Mouse (Mus musculus) hindbrain, embryonic 14.5 days (tissue): ENCODE measurements around the gene Ldhc. TPM values are rescaled to one million over a fixed set of nuclear protein-coding genes. Genes with fewer than 3 reads are reported as not detected.
"Not testable (repeated sequence)": the region's sequence is repeated elsewhere in the genome, so short reads cannot be mapped to it uniquely, and the experiment has no call there.

Source experiments
- ATAC-seq: fragments of 200-750 bp; cut with Nextera tagmentation; 2 replicates; pipeline ENCODE4 v1.8.0; 2017; ENCODE audit warnings: moderate number of reproducible peaks, mild to moderate bottlenecking, moderate TSS enrichment, moderate library complexity; ENCODE audit not compliant: low FRiP score
- DNase-seq: peaks from one replicate; pipeline ENCODE4 v3.0.0-alpha.2; 2015; ENCODE audit warnings: low spot score
- H3K27ac ChIP-seq: fragments of 300-500 bp; sonication (generic); 2 replicates; pipeline ENCODE4 v1.5.1; 2014; ENCODE audit warnings: mild to moderate bottlenecking, moderate library complexity
- H3K27me3 ChIP-seq: fragments of 300-500 bp; sonication (generic); 2 replicates; pipeline ENCODE4 v1.6.1; 2014; ENCODE audit warnings: mild to moderate bottlenecking, low read length, mixed read lengths; ENCODE audit not compliant: control insufficient read depth, insufficient read depth
- H3K36me3 ChIP-seq: fragments of 300-500 bp; sonication (generic); replicated peaks from 2 replicates; pipeline ENCODE4 v1.6.1; 2014; ENCODE audit not compliant: control insufficient read depth, insufficient read depth
- H3K4me1 ChIP-seq: fragments of 300-500 bp; sonication (generic); replicated peaks from 2 replicates; pipeline ENCODE4 v1.6.1; 2014; ENCODE audit warnings: antibody characterized with exemption, low read length, mixed read lengths; ENCODE audit not compliant: control insufficient read depth, insufficient read depth
- H3K4me2 ChIP-seq: fragments of 300-500 bp; sonication (generic); replicated peaks from 2 replicates; pipeline ENCODE4 v1.6.1; 2014; ENCODE audit warnings: mild to moderate bottlenecking, moderate library complexity
- H3K4me3 ChIP-seq: fragments of 300-500 bp; sonication (generic); replicated peaks from 2 replicates; pipeline ENCODE4 v1.5.1; 2014; ENCODE audit warnings: mild to moderate bottlenecking, low read length
- H3K9ac ChIP-seq: fragments of 300-500 bp; sonication (generic); 2 replicates; pipeline ENCODE4 v1.6.1; 2014
- H3K9me3 ChIP-seq: fragments of 300-500 bp; sonication (generic); 2 replicates; pipeline ENCODE4 v1.6.1; 2016; ENCODE audit warnings: low read length; ENCODE audit not compliant: control insufficient read depth
- WGBS: fragments of 180-500 bp; shearing (Covaris S2); extraction: QIAGEN DNeasy Blood & Tissue Kit; methylation state at CpG from one replicate; pipeline ENCODE4 v1.1.7; 2014; 5-methylcytosine and 5-hydroxymethylcytosine counted together
- polyA plus RNA-seq: library from polyadenylated mRNA; unstranded; fragments of >200 nt; fragmentation: Nextera tagmentation; extraction: Ambion mirVana; gene quantifications from 2 replicates; pipeline ENCODE4 v1.2.1, GENCODE M21; 2014

The Ldhc gene
- polyA plus RNA-seq, 1 experiment from 2014 or later = 0.19 TPM

DNA sequence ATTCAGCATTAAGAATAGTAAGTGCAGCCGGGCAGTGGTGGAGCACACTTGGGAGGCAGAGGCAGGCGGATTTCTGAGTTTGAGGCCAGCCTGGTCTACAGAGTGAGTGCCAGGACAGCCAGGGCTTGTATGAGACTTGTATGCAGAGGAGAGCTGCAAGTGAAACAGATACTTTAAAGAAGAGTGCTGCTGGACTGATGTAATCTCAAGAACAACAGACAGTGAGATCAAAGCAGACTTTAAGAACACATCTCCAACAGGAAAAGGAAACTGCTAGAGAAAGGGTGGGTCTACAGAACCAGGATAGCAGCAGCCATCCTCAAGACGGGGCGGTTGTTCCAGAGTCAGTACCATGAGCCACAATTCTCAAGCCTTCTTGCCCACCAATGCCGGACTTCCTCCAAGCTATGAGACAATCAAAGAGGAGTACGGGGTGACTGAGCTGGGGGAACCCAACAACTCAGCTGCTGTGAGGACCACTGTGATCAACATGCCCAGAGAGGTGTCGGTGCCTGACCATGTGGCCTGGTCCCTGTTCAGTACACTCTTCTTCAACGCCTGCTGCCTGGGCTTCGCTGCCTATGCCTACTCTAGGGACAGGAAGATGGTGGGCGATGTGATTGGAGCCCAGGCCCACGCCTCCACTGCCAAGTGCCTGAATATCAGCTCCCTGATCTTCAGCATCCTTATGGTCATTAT lies 28.7 kb upstream of the Ldhc start:
- not testable (repeated sequence) for H3K27me3 ChIP-seq, ATAC-seq, H3K27ac ChIP-seq, H3K9me3 ChIP-seq, H3K36me3 ChIP-seq, H3K4me2 ChIP-seq, H3K4me3 ChIP-seq, H3K4me1 ChIP-seq, DNase-seq, H3K9ac ChIP-seq
- 93% methylated on average over 11 of the region's 11 CpGs for WGBS

DNA sequence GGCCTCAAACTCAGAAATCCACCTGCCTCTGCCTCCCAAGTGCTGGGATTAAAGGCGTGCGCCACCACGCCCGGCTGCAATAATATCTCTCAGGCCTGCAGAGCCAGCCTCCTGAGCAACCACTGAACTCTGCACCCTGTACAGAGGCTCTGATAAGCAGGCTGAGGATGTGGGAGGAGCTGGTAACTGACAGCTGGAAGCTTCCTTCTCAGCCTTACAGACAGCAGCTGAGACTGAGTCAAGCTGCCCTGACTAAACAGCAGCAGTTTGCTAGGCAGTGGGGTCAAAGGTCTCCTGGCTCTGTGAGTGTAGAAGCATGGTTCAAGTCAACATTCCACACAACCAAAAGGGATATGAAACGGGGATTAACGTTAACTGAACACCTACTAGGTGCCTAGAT lies 27.7 kb upstream of the Ldhc start:
- Histone ChIP-seq H3K4me2 (no peak overlapping the region), H3K4me1 (peaks cover 14% of the 10 kb centered on the region; the same call in 1 of the 2 replicates), H3K4me3 (no peak overlapping the region), H3K27me3 (no peaks in the 10 kb centered on the region), H3K9me3 (no peaks in the 10 kb centered on the region), H3K9ac (no peak overlapping the region), H3K36me3 (no peaks in the 10 kb centered on the region), H3K27ac (no peak overlapping the region)
- ATAC-seq (no peak), DNase-seq (no peak)
- WGBS = 80% methylated on average over 6 of the region's 6 CpGs

DNA sequence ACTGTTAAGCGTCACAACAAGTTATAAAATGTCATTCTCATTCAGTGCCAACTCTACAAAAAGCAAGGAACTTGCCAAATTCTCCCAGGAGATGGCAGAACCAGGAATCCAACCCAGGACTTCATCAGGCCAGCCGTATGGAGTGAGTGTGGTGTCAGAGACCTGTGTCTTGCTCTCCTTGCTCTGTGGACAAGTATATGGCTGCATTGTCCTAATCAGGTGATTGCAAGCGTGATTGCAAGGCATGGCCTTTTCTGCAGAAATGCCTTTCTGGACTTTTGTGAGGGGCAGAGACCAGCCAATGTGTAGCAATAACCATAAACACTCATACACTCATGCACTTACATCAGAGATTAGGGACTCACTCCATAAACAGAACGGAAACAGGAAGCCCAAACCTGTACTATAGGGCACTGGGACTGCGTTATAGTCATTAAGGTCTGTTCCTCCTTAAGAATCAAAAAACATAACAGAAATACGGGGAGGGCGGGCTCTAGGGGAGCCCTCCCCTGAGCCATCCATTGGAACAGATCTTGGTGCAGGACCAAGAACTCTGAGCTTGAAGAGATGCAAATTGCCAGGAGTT lies 27.2 kb upstream of the Ldhc start:
- Histone ChIP-seq H3K27ac (no peak overlapping the region), H3K4me3 (no peak overlapping the region), H3K9me3 (no peaks in the 10 kb centered on the region), H3K9ac (no peak overlapping the region), H3K4me1 (peaks cover 14% of the 10 kb centered on the region; the same call in 1 of the 2 replicates), H3K27me3 (no peaks in the 10 kb centered on the region), H3K36me3 (no peaks in the 10 kb centered on the region), H3K4me2 (no peak overlapping the region)
- ATAC-seq (no peak), DNase-seq (no peak)
- WGBS = 95% methylated on average over 7 of the region's 7 CpGs

DNA sequence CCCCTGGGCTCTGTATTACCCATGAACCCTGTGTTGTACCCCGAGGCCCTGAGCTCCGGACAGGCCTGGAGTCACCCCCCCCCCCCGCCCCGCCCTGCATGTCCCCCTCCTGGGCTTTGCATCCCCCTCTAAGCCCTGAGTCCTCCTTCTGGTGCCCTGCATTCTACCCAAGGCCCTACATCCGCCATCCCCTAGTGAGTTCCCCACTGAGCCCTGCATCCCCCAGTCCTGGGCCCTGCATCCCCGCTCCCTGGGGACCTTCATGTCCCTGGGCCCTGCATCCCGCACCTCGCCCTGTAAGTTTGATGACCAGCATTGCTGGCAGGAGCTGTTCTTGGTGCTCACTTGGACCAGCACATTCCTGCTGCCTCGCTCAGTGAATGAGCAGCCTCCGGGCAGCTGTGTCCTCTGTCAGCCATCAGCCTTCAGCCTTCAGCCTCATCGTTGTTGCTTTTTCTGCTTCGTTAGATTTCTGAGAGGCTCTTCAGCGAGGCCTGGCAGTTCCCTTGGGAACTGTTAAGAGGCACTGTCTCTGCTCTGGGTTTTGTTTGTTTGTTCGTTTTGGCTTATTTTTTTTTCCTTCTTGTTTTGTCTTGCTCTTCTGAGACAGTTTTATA lies 25.9 kb upstream of the Ldhc start:
- peaks cover 22% of the 10 kb centered on the region for H3K4me1 ChIP-seq
- no peak overlapping the region for H3K4me2 ChIP-seq
- no peak overlapping the region for H3K27ac ChIP-seq
- H3K9me3 ChIP-seq = no peaks in the 10 kb centered on the region
- 22% methylated on average over 14 of the region's 14 CpGs for WGBS
- ATAC-seq (no peak), DNase-seq (no peak)
- no peak overlapping the region for H3K4me3 ChIP-seq
- no peaks in the 10 kb centered on the region for H3K27me3 ChIP-seq
- H3K9ac ChIP-seq = no peak overlapping the region; the same call in 1 of the 2 replicates
- no peaks in the 10 kb centered on the region for H3K36me3 ChIP-seq

DNA sequence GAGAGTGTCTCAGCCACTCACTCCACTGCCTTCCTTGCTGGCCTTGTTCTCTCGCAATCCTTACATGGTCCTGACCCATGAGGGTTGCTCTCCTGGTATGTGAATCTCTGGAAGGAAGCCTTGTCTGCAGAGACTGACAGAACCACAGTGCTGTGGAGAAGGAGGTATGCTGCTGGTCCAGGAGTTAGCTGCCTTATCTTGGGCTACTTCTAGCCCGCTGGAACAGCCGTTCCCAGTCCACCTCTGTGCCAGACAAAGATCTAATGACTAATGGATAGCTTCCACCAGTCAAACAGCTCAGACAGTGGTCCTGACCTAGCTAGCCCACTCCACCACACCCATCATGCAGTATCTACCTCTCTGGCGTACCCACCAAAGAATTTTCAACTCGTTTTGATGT lies 24.6 kb upstream of the Ldhc start:
- H3K9ac ChIP-seq = no peak overlapping the region
- no peak overlapping the region for H3K4me3 ChIP-seq
- H3K27me3 ChIP-seq = no peaks in the 10 kb centered on the region
- ATAC-seq = no peak
- H3K27ac ChIP-seq = no peak overlapping the region
- WGBS = 82% methylated on average over 5 of the region's 5 CpGs
- peaks cover 22% of the 10 kb centered on the region for H3K4me1 ChIP-seq
- DNase-seq = no peak
- no peaks in the 10 kb centered on the region for H3K9me3 ChIP-seq
- H3K4me2 ChIP-seq = no peak overlapping the region
- no peaks in the 10 kb centered on the region for H3K36me3 ChIP-seq

DNA sequence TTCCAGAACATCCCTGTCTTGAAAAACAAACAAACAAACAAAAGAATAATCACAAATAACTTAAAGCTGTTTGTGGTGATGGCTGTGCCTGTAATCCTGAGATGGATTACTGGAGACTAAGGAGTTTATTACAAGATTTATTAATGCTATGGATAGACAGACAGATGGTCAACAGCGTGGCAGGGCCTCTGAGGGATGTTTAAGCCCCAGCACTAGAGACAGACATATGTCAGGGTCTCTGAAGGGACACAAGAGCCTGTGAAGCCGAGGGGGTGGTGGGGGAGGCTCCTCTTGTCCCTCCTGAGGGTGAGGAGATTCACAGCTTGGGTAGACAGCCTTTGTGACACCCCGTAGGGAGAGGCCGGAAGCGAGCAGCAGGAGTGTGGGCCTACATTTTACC lies 23.9 kb upstream of the Ldhc start:
- Histone ChIP-seq H3K36me3 (no peaks in the 10 kb centered on the region), H3K4me3 (no peak overlapping the region), H3K4me1 (peaks cover 22% of the 10 kb centered on the region), H3K4me2 (no peak overlapping the region), H3K27me3 (no peaks in the 10 kb centered on the region), H3K27ac (no peak overlapping the region), H3K9ac (no peak overlapping the region), H3K9me3 (no peaks in the 10 kb centered on the region)
- ATAC-seq (no peak), DNase-seq (no peak)
- WGBS = 34% methylated on average over 5 of the region's 5 CpGs

DNA sequence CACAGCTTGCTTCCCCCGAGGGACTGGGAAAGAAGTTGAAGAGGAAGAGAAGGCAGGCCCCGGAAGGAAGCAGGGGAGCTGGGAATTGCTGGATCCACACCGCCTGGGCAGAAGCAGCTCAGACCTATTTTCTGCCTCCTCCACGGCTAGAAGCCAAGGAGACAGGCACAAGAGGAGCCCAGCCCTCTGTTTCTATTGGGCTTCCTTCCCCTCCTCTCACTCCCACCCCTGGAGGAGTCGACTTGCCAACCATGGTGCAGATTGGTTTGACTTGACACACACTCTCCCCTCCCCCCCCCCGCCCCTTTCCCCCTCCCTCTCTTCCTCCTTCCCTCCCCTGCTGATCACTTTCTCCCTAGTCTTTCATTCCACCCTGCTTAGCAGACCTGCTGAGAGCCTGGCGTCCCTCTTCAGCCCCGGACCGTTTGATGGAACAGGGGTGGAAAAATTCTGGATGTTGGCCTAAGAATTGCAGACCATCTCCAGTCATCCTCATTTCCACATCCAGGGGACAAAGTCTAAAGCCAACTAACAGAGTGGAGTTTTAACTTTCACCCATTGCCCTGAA lies 22.8 kb upstream of the Ldhc start:
- 4% methylated on average over 9 of the region's 9 CpGs for WGBS
- no peaks in the 10 kb centered on the region for H3K27me3 ChIP-seq
- H3K27ac ChIP-seq = peak overlapping the region; percentile 6
- H3K4me3 ChIP-seq = no peak overlapping the region
- ATAC-seq = 0 out of 2 replicates have a peak, but pooled peaks have one; percentile 41
- H3K9ac ChIP-seq = no peak overlapping the region
- no peaks in the 10 kb centered on the region for H3K36me3 ChIP-seq
- no peak for DNase-seq
- H3K9me3 ChIP-seq = no peaks in the 10 kb centered on the region
- peaks cover 22% of the 10 kb centered on the region for H3K4me1 ChIP-seq
- H3K4me2 ChIP-seq = 0 out of 2 replicates have a peak overlapping the region, but pooled peaks have one; percentile 8

DNA sequence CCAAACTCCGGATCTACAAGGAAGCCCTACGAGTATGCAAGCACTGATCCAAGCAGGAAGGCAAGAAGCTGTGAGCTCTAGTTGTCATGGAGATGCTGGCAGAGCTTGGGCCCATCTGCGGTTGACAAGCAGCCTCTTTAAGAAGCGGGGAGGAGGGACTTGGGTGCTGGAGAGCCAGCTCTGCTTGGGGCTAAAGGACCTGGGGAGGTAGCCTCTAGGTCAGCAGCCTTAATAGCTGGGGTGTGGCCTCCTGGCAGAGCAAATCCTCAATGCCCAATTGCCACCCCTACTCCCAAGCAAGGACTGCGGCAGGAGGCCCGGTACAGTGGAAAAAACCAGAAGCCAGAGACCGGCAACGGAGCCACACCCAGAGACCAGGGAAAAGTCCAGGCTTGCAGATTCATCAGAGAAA lies 22.1 kb upstream of the Ldhc start:
- no peaks in the 10 kb centered on the region for H3K9me3 ChIP-seq
- peak overlapping the region; percentile 24; the same call in 1 of the 2 replicates for H3K27ac ChIP-seq
- DNase-seq (peak; percentile 64), ATAC-seq (peak; percentile 75; the same call in 1 of the 2 replicates)
- H3K4me3 ChIP-seq = no peak overlapping the region
- WGBS = 6% methylated on average over 8 of the region's 8 CpGs
- H3K4me1 ChIP-seq = peaks cover 22% of the 10 kb centered on the region
- H3K9ac ChIP-seq = no peak overlapping the region
- no peaks in the 10 kb centered on the region for H3K36me3 ChIP-seq
- no peaks in the 10 kb centered on the region for H3K27me3 ChIP-seq
- peak overlapping the region; percentile 24; the same call in 1 of the 2 replicates for H3K4me2 ChIP-seq

DNA sequence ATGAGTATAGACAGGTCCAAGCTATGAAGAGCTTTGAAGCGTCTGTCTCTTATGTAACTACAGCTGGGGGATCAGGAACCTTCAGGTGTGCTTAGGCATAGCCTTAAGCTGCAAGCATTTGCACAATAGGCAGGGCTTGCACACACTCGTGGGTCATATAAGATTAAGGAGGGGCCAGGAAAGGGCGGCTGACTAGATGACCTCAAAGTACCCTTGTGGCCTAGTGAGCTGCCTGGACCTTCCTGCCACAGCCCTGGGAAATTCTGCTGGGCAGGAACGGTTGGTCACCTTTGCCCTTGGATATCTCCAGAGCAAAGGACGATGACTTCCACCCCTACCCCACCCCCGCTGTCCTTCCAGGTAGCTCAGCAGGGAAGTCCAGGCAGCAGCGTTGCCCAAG lies 21.6 kb upstream of the Ldhc start:
- Histone ChIP-seq H3K27ac (peak overlapping the region; percentile 24; the same call in 1 of the 2 replicates), H3K9ac (no peak overlapping the region), H3K36me3 (no peaks in the 10 kb centered on the region), H3K4me1 (peaks cover 22% of the 10 kb centered on the region), H3K4me3 (no peak overlapping the region), H3K27me3 (no peaks in the 10 kb centered on the region), H3K4me2 (no peak overlapping the region), H3K9me3 (no peaks in the 10 kb centered on the region)
- DNase-seq = no peak
- WGBS = 39% methylated on average over 7 of the region's 7 CpGs
- no peak for ATAC-seq
